Mouse (Mus musculus) lung, postnatal 0 days (tissue): ENCODE results near the gene Acnat1. TPM values are rescaled to one million over a fixed set of nuclear protein-coding genes. Genes with fewer than 3 reads are reported as not detected.
A peak's percentile ranks its signal among the peaks of the same experiment; 100 is the strongest.
"Not testable (repeated sequence)": the region's sequence is repeated elsewhere in the genome, so short reads cannot be mapped to it uniquely, and the experiment has no call there.

Experiments used
- ATAC-seq: fragments of 200-750 bp; cut with Nextera tagmentation; 2 replicates; pipeline ENCODE4 v1.8.0; 2017; ENCODE audit warnings: moderate library complexity
- DNase-seq: peaks from one replicate; pipeline ENCODE4 v3.0.0-alpha.2; 2016; ENCODE audit warnings: low spot score
- H3K27ac ChIP-seq: fragments of 300-500 bp; sonication (generic); 2 replicates; pipeline ENCODE4 v1.5.1; 2014; ENCODE audit warnings: antibody characterized with exemption, mild to moderate bottlenecking, low read length, mixed read lengths
- H3K27me3 ChIP-seq: fragments of 300-500 bp; sonication (generic); replicated peaks from 2 replicates; pipeline ENCODE4 v1.6.1; 2014; ENCODE audit warnings: low read length, mixed read lengths; ENCODE audit not compliant: insufficient read depth
- H3K36me3 ChIP-seq: fragments of 300-500 bp; sonication (generic); 2 replicates; pipeline ENCODE4 v1.6.1; 2014; ENCODE audit warnings: low read length, mixed read lengths; ENCODE audit not compliant: insufficient read depth
- H3K4me1 ChIP-seq: fragments of 300-500 bp; sonication (generic); 2 replicates; pipeline ENCODE4 v1.6.1; 2014; ENCODE audit warnings: antibody characterized with exemption, low read depth, low read length, mixed read lengths; ENCODE audit not compliant: insufficient read depth
- H3K4me2 ChIP-seq: fragments of 300-500 bp; sonication (generic); replicated peaks from 2 replicates; pipeline ENCODE4 v1.6.1; 2014; ENCODE audit warnings: low read depth, mild to moderate bottlenecking, low read length, moderate library complexity, mixed read lengths
- H3K4me3 ChIP-seq: fragments of 300-500 bp; sonication (generic); 2 replicates; pipeline ENCODE4 v1.5.1; 2014; ENCODE audit warnings: low read depth, low read length
- H3K9ac ChIP-seq: fragments of 300-500 bp; sonication (generic); replicated peaks from 2 replicates; pipeline ENCODE4 v1.6.1; 2014; ENCODE audit warnings: low read depth, mild to moderate bottlenecking
- H3K9me3 ChIP-seq: fragments of 300-500 bp; sonication (generic); 2 replicates; pipeline ENCODE4 v1.6.1; 2016; ENCODE audit warnings: low read length, mixed read lengths
- CTCF ChIP-seq: IDR thresholded peaks from 2 replicates; pipeline ENCODE4 v1.5.1; 2016; ENCODE audit warnings: antibody characterized with exemption, mild to moderate bottlenecking
- EP300 ChIP-seq: IDR thresholded peaks from 2 replicates; pipeline ENCODE4 v1.6.1; 2016; ENCODE audit warnings: antibody characterized with exemption, mild to moderate bottlenecking, control low read depth
- WGBS: fragments of 180-500 bp; shearing (Covaris S2); extraction: QIAGEN DNeasy Blood & Tissue Kit; methylation state at CpG from one replicate; pipeline ENCODE4 v1.1.7; 2014; 5-methylcytosine and 5-hydroxymethylcytosine counted together
- polyA plus RNA-seq: library from polyadenylated mRNA; unstranded; fragments of >200 nt; fragmentation: Nextera tagmentation; extraction: Ambion mirVana; gene quantifications from 2 replicates; pipeline ENCODE4 v1.2.1, GENCODE M21; 2015

The Acnat1 gene
- polyA plus RNA-seq, 1 experiment from 2014 or later, result 0.29 TPM

- H3K27ac ChIP-seq, result no peak overlapping the region
- no peaks in the 10 kb centered on the region for H3K4me1 ChIP-seq
- no peaks in the 10 kb centered on the region for H3K27me3 ChIP-seq
- H3K4me2 ChIP-seq, result no peak overlapping the region
- H3K36me3 ChIP-seq, result no peaks in the 10 kb centered on the region
- 90% methylated on average over 6 of the region's 6 CpGs for WGBS
- no peak overlapping the region for H3K9ac ChIP-seq
- ATAC-seq (no peak), DNase-seq (no peak)
- no peaks in the 10 kb centered on the region for H3K9me3 ChIP-seq
- H3K4me3 ChIP-seq, result no peak overlapping the region
- no peak for TF ChIP-seq EP300
- no peak for TF ChIP-seq CTCF
Measured at GRCm38 (mm10) chr4:49467360-49467759, 6.4 kb downstream of the Acnat1 start.

GRCm38 (mm10) chr4:49456171-49456570 is 17.5 kb downstream of the Acnat1 start:
- 58% methylated on average over 2 of the region's 2 CpGs for WGBS
- H3K27ac ChIP-seq, result no peak overlapping the region
- no peak overlapping the region for H3K9ac ChIP-seq
- no peak overlapping the region for H3K4me2 ChIP-seq
- ATAC-seq, result no peak
- H3K36me3 ChIP-seq, result no peaks in the 10 kb centered on the region
- peak; percentile 9 for DNase-seq
- no peak overlapping the region for H3K4me3 ChIP-seq
- H3K4me1 ChIP-seq, result no peaks in the 10 kb centered on the region
- H3K9me3 ChIP-seq, result no peaks in the 10 kb centered on the region
- no peak for TF ChIP-seq CTCF
- no peak for TF ChIP-seq EP300
- no peaks in the 10 kb centered on the region for H3K27me3 ChIP-seq

DNA sequence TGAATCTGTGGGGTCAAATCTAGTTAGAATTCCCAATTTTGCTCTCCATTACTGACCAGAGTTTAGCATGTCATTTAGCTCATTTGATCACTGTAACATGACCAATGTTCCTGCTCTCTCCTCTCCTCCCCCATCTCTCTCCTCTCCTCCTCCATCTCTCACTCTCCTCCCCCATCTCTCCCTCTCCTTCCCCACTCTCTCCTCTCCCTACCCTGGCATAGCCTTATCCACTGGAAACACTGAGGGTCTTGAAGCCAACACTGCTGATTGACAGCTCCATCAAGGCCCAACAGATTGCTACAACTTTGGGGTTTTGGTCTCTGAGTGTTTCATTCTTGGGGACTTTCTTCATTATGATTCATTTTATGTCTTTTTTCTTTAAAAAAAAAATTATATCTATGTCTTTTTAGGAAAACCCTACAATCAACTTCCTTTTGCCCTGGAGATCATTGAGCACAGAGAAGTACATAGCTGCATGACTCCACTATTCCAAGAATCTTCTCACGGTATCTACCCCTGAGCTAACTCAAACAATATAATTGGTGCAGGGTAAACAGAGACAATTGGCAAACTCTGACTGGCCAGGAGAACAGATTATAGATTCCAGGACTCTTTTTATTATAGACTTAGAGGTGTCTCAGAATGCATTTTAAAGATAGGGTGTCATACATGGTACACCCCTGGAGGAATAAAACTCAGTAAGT is 21.7 kb downstream of the Acnat1 start:
- TF ChIP-seq CTCF (no peak), EP300 (no peak)
- ATAC-seq (no peak), DNase-seq (no peak)
- no peak overlapping the region for H3K4me3 ChIP-seq
- H3K36me3 ChIP-seq, result no peaks in the 10 kb centered on the region
- no peaks in the 10 kb centered on the region for H3K4me1 ChIP-seq
- no peak overlapping the region for H3K9ac ChIP-seq
- H3K4me2 ChIP-seq, result no peak overlapping the region
- no peaks in the 10 kb centered on the region for H3K27me3 ChIP-seq
- H3K27ac ChIP-seq, result no peak overlapping the region
- no peaks in the 10 kb centered on the region for H3K9me3 ChIP-seq
- 39% methylated on average over 1 of the region's 1 CpGs for WGBS

DNA sequence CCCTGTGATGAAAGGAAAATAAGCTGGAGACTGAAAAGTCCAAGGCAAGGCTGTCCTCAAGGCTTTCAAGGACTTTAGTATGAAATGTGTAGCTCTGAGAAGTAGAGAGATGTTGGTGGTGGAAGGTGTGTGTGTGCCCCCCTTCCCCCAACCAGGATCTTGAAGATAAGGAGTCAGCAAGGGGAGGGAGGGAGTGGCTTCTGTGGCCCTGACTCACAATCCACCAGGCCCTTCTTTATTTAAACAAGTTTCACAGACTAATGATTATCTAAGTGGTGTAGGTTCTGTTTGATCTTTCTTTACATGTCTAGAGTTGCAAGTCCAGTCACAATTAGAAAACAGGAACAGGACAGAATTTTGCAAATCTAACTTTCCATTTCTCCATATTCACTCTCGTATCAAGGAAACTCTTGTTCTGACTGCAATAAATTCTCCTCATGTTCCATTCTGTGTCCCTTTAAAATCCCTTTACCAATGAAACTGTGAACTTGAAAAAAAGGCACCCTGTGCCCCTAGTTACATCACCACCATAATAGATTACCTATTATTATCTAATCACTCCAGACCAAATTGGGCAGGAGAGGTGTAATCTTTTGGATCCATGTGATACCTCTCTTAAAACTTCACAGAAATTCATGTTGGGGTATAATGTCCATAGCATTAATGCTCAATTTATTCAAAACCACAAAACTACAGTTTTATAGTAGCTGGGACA is 22.4 kb downstream of the Acnat1 start:
- not testable (repeated sequence) for H3K4me2 ChIP-seq, H3K9me3 ChIP-seq, H3K36me3 ChIP-seq, H3K9ac ChIP-seq, H3K27me3 ChIP-seq, H3K27ac ChIP-seq, DNase-seq, H3K4me3 ChIP-seq, H3K4me1 ChIP-seq
- ATAC-seq, result 0 out of 2 replicates have a peak, but pooled peaks have one; percentile 30
- WGBS, result no CpG with 5 or more reads among the region's 1 CpGs

GRCm38 (mm10) chr4:49436968-49437367 is 36.7 kb downstream of the Acnat1 start:
- not testable (repeated sequence) for DNase-seq, H3K4me1 ChIP-seq, H3K9ac ChIP-seq, H3K4me3 ChIP-seq, H3K27me3 ChIP-seq, H3K27ac ChIP-seq, H3K36me3 ChIP-seq, ATAC-seq, H3K4me2 ChIP-seq, H3K9me3 ChIP-seq
- WGBS, result 94% methylated on average over 3 of the region's 3 CpGs

GRCm38 (mm10) chr4:49410151-49410550 is 63.6 kb downstream of the Acnat1 start:
- DNase-seq, H3K4me2 ChIP-seq, H3K36me3 ChIP-seq, ATAC-seq, H3K9ac ChIP-seq, H3K27me3 ChIP-seq, H3K4me1 ChIP-seq, H3K27ac ChIP-seq, H3K9me3 ChIP-seq, H3K4me3 ChIP-seq: not testable (repeated sequence)
- WGBS, result 68% methylated on average over 2 of the region's 2 CpGs

GRCm38 (mm10) chr4:49407957-49408356 is 65.8 kb downstream of the Acnat1 start, which contains the start of gene Acnat2:
Acnat2 (minus strand) TSS chr4:49408151.
- not testable (repeated sequence) for H3K36me3 ChIP-seq, H3K27me3 ChIP-seq, H3K4me2 ChIP-seq, ATAC-seq, H3K9ac ChIP-seq, H3K4me1 ChIP-seq, H3K4me3 ChIP-seq, H3K9me3 ChIP-seq, DNase-seq, H3K27ac ChIP-seq
- WGBS, result 76% methylated on average over 5 of the region's 5 CpGs

Other genes starting within 250 kb of the Acnat1 start
- not detected in 2 replicates for gene Acnat2, start 65.8 kb downstream of the Acnat1 start, polyA plus RNA-seq
- gene Baat, start 32.6 kb upstream of the Acnat1 start, polyA plus RNA-seq, result not detected in 2 replicates
- 30.6 and 31.8 TPM in 2 replicates for gene Mrpl50, start 47.2 kb upstream of the Acnat1 start, polyA plus RNA-seq
- gene Zfp189, start 47.3 kb upstream of the Acnat1 start, polyA plus RNA-seq, result 4.7 and 4.8 TPM in 2 replicates
- 0.30 and 0.35 TPM in 2 replicates for gene Aldob, start 75.6 kb upstream of the Acnat1 start, polyA plus RNA-seq
- 30.7 and 32.9 TPM in 2 replicates for gene Tmem246, start 124.0 kb upstream of the Acnat1 start, polyA plus RNA-seq
- gene Rnf20, start 158.1 kb upstream of the Acnat1 start, polyA plus RNA-seq, result 32.6 and 35.3 TPM in 2 replicates
- gene Ppp3r2, start 208.1 kb upstream of the Acnat1 start, polyA plus RNA-seq, result 0.11 and 0.20 TPM in 2 replicates